Mouse (Mus musculus) midbrain, embryonic 15.5 days (tissue): ENCODE data around the gene Pik3cd. TPM values are rescaled to one million over a fixed set of nuclear protein-coding genes. Genes with fewer than 3 reads are reported as not detected.

ENCODE experiments used
- ATAC-seq: fragments of 200-750 bp; cut with Nextera tagmentation; replicated peaks from 2 replicates; pipeline ENCODE4 v1.8.0; 2017; ENCODE audit warnings: moderate TSS enrichment
- H3K27ac ChIP-seq: fragments of 300-500 bp; sonication (generic); 2 replicates; pipeline ENCODE4 v1.5.1; 2015; ENCODE audit warnings: mild to moderate bottlenecking, inconsistent platforms
- H3K27me3 ChIP-seq: fragments of 300-500 bp; sonication (generic); replicated peaks from 2 replicates; pipeline ENCODE4 v1.6.1; 2015; ENCODE audit warnings: inconsistent platforms
- H3K36me3 ChIP-seq: fragments of 300-500 bp; sonication (generic); replicated peaks from 2 replicates; pipeline ENCODE4 v1.6.1; 2015; ENCODE audit warnings: inconsistent platforms
- H3K4me1 ChIP-seq: fragments of 300-500 bp; sonication (generic); 2 replicates; pipeline ENCODE4 v1.6.1; 2015; ENCODE audit warnings: inconsistent platforms
- H3K4me2 ChIP-seq: fragments of 300-500 bp; sonication (generic); 2 replicates; pipeline ENCODE4 v1.6.1; 2015; ENCODE audit warnings: inconsistent platforms, mild to moderate bottlenecking, moderate library complexity
- H3K4me3 ChIP-seq: fragments of 300-500 bp; sonication (generic); 2 replicates; pipeline ENCODE4 v1.5.1; 2015; ENCODE audit warnings: mild to moderate bottlenecking, inconsistent platforms
- H3K9ac ChIP-seq: fragments of 300-500 bp; sonication (generic); 2 replicates; pipeline ENCODE4 v1.6.1; 2015; ENCODE audit warnings: mild to moderate bottlenecking, inconsistent platforms
- H3K9me3 ChIP-seq: fragments of 300-500 bp; sonication (generic); 2 replicates; pipeline ENCODE4 v1.6.1; 2016; ENCODE audit warnings: inconsistent platforms
- WGBS: fragments of 180-500 bp; shearing (Covaris S2); methylation state at CpG from one replicate; pipeline ENCODE4 v1.1.7; 2015; ENCODE audit warnings: mixed read lengths; 5-methylcytosine and 5-hydroxymethylcytosine counted together
- polyA plus RNA-seq: library from polyadenylated mRNA; unstranded; fragments of >200 nt; fragmentation: Nextera tagmentation; extraction: Ambion mirVana; gene quantifications from 2 replicates; pipeline ENCODE4 v1.2.1, GENCODE M21; 2015

Pik3cd gene
- polyA plus RNA-seq, 1 experiment from 2014 or later, result 15.5 TPM

DNA sequence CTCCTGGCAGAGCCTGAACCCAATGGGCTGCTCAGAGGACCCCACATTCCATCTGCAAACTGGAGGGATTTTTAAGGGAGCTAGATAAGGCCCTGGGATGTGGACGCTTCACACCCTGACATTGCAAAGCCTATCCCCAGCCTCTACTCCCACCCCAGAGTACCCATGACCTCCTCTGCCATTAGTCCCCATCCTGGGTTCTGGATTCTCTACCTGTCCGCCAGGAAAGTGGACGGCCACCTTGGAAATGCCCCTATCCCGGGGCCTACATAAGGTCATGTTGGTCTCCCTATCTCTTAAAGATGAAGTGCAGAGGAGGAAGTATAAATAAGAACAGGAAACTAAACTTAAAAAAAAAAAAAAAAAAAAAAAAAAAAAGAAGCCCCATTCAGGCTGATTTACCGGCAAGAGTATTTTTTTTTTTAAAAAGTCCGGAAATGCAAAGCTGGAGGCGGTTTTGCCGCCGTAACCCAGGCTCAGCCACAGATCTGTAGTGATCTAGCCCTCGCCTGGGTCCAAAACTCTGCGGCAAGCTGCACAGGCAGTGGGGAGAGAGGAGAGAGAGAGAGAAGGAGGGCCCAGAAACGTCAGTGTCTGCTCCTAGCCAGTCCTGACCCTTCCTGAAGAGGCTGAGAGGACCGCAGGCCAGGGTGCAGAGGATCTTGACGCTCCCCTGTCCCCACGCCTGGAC is 4.7 kb downstream of the Pik3cd start:
- ATAC-seq, result peak; percentile 24; the same call in 1 of the 2 replicates
- peak overlapping the region; percentile 17 for H3K9ac ChIP-seq
- H3K9me3 ChIP-seq, result no peaks in the 10 kb centered on the region

DNA sequence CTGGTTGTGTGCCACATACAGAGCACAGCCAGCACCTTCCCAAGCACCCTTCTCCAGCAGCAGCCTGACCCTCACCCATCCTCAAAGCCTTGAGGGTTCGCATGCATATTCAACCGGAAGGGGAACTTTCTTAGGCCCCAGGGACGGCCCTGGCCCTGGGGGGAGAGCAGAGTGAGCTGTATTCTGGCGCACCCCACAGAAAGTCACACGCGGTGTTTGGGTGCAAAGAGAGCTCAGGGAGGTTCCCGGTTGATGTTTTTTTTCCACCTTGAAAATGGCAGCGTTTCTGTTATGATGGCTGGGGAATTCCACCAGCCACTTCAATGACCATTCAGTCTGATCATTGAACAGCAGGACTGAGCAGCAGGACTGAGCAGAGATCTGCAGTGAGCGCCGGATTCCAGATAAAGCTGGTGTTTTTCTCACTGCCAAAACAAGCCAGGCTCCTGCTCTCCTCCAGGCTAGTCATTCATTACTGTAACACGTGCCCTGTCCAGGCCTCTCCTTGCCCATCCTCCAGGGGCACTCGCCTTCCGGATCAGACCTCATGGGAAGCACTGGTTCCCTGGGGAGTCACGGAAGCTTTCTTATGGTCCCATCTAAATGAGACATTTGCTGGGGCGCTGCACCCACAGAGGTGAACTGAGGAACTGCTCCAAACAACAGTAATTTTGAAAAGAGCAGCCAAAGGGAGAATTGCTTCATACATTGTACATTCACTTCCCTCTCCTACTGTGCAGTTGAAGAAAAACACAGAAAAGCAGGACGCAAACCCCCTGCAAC is 6.0 kb downstream of the Pik3cd start:
- peaks cover 27% of the 10 kb centered on the region for H3K27me3 ChIP-seq

More for the DNA sequence above, 4.7 kb downstream of the Pik3cd start:
- Histone ChIP-seq H3K4me2 (peak overlapping the region; percentile 68), H3K27ac (no peak overlapping the region), H3K4me1 (peaks cover 14% of the 10 kb centered on the region), H3K4me3 (peak overlapping the region; percentile 36), H3K27me3 (peaks cover 27% of the 10 kb centered on the region), H3K36me3 (no peaks in the 10 kb centered on the region)
- WGBS, result 20% methylated on average over 15 of the region's 15 CpGs

DNA sequence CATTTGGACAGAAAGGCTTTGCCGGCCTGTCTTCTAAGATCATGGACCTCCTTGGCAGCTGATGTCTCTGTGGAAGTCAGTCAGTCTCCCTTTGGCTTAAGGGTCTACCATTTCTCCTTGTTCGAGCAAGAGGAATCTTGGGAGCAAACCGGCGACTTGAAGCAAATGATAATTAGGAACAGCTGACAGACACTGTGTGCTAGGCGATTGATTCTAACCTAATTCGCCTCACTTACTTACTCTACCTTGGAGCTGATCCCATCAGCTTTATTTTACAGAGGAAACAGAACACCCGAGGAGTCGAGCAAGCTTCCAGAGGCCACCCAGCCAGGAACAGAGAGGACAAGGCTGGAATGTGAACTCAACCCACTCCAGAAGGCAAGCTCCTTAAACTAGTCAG is 11.0 kb downstream of the Pik3cd start:
- no peak for ATAC-seq
- Histone ChIP-seq H3K4me2 (no peak overlapping the region), H3K36me3 (no peaks in the 10 kb centered on the region), H3K27me3 (no peaks in the 10 kb centered on the region), H3K4me3 (no peak overlapping the region), H3K27ac (no peak overlapping the region), H3K9ac (no peak overlapping the region), H3K9me3 (no peaks in the 10 kb centered on the region), H3K4me1 (peaks cover under 1% of the 10 kb centered on the region; the same call in 1 of the 2 replicates)
- WGBS, result 72% methylated on average over 8 of the region's 8 CpGs

More for the DNA sequence above, 6.0 kb downstream of the Pik3cd start:
- Histone ChIP-seq H3K4me3 (no peak overlapping the region), H3K4me2 (no peak overlapping the region), H3K9me3 (no peaks in the 10 kb centered on the region), H3K9ac (no peak overlapping the region), H3K36me3 (no peaks in the 10 kb centered on the region), H3K27ac (no peak overlapping the region), H3K4me1 (peaks cover 14% of the 10 kb centered on the region)
- no peak for ATAC-seq
- WGBS, result 32% methylated on average over 16 of the region's 16 CpGs

DNA sequence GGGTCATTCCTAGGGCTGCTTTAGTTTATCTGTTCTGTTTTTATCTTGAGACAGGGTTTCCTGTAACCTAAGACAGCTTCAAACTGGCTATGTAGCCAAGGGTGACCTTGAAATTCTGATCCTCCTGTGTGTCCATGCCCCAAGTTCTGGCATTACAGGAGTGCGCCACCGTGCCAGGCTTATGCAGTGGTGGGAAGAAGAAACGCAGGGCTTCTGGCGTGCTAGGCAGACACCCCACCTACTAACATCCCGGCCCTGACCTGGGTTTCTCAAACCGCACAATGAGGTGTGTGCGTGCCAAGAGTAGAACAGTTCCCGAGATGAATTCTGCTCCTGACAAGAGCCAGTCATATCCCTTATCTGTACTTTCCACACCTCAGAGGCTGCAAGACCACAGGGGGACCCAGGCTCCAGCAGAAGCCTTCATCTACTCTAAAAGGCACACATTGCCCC is 11.5 kb downstream of the Pik3cd start:
- Histone ChIP-seq H3K4me2 (no peak overlapping the region), H3K27me3 (no peaks in the 10 kb centered on the region), H3K9me3 (no peaks in the 10 kb centered on the region), H3K4me1 (no peaks in the 10 kb centered on the region), H3K9ac (no peak overlapping the region), H3K4me3 (no peak overlapping the region), H3K27ac (no peak overlapping the region), H3K36me3 (no peaks in the 10 kb centered on the region)
- ATAC-seq, result no peak
- WGBS, result 91% methylated on average over 8 of the region's 8 CpGs

DNA sequence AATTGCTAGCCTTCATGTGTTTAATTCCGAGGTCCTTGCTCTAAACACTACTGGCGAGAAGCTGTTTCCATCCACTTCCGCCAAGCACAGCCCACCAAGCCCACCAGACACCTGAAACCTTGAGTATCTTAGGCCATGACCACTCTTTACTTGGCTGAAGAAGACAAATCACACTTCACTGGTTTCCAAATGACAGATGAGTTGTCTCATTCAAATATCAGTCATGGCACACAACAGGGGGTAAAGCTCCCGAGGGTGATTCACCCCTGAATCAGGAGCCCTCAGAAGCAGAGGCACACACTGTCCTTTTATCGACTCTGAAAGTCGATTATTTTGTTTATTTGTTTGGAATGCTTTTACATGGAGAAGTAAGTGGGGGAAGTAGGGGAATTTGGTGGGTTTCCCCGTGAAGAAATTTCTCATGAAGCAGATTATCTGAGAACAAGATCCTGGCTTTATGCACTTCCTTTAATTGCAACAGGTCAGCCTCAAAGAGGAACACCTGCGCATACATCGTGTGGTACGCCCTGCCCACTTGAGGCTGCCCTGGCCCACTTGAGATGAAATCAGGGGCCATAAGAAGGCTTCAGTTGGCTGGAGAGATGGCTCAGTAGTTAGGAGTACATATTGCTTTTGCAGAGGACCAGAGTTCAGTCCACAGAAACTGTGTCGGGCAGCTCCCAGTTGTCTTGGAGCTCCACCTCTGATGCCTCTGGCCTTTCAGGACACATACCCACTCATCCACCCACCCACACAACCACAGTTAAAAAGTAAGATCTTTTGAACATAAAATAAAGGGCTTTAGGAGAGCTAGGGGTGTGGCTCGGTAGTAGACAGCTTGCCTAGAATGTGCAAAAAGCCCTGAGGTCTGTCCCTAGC is 12.3 kb downstream of the Pik3cd start:
- 82% methylated on average over 12 of the region's 12 CpGs for WGBS

DNA sequence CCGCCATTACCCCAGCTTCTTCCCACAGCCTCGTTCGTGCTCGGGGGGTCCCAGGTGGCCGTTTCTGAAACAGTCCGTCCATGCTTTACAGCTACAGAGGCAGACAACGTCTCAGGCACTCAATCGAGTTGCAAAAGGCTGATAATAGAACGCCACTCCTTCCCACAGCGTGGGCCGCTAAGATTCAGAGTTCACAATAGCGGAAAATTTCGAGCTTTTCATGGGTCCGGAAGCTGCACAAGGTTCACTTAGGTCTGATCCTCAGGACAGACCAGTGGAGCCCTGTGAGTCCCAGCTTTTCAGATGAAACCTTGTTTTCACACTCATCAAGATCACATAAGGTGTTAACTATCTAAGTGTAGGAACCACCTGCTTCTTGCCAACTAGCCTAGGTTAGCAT is 13.5 kb downstream of the Pik3cd start:
- ATAC-seq, result no peak
- no peaks in the 10 kb centered on the region for H3K27me3 ChIP-seq
- H3K9ac ChIP-seq, result no peak overlapping the region
- no peak overlapping the region for H3K4me2 ChIP-seq
- H3K4me3 ChIP-seq, result no peak overlapping the region
- WGBS, result 67% methylated on average over 14 of the region's 14 CpGs
- H3K36me3 ChIP-seq, result no peaks in the 10 kb centered on the region
- H3K27ac ChIP-seq, result no peak overlapping the region
- H3K4me1 ChIP-seq, result no peaks in the 10 kb centered on the region
- no peaks in the 10 kb centered on the region for H3K9me3 ChIP-seq

More for the DNA sequence above, 12.3 kb downstream of the Pik3cd start:
- ATAC-seq, result no peak
- Histone ChIP-seq H3K36me3 (no peaks in the 10 kb centered on the region), H3K4me1 (no peaks in the 10 kb centered on the region), H3K9ac (no peak overlapping the region), H3K4me2 (no peak overlapping the region), H3K27me3 (no peaks in the 10 kb centered on the region), H3K27ac (no peak overlapping the region), H3K9me3 (no peaks in the 10 kb centered on the region), H3K4me3 (no peak overlapping the region)

DNA sequence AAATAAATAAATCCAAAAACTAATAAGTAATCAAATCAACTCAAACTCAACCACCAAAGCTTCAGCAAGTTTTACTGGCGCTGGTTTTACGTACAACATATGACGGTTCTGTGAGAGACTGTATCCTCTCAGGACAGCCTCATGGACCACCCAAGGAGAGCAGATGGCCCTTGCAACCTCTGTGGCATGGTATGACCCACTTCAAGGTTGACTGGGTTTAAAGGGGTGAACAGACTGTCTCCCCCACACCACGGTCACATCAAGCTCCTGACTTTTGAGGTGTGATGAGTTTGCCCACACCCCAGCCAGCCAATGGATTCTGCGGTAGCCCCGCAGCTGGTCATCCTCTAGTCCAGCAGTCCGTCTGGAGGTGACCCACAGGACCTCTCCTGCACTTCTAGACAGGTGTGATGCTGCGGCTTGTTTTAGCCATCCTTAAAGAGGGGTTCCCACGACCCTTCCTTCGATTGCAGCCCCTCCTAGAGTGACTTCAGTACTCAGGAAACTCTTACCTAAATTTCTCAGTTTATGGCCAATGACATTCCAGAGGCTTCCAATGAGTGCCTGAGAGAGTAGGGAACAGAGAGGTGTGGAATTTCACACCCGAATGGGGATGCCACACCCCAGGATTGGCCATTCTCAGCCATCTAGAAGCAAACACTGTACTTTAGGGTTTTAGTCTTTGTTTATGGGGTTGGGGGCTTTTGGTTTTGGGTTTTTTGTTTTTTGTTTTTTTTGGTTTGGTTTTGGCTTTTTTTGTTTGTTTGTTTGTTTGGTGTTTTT is 17.3 kb downstream of the Pik3cd start:
- Histone ChIP-seq H3K4me1 (no peaks in the 10 kb centered on the region), H3K9me3 (no peaks in the 10 kb centered on the region), H3K4me2 (no peak overlapping the region), H3K4me3 (no peak overlapping the region), H3K9ac (no peak overlapping the region), H3K36me3 (no peaks in the 10 kb centered on the region), H3K27ac (no peak overlapping the region), H3K27me3 (no peaks in the 10 kb centered on the region)
- ATAC-seq, result no peak
- WGBS, result 87% methylated on average over 11 of the region's 11 CpGs

DNA sequence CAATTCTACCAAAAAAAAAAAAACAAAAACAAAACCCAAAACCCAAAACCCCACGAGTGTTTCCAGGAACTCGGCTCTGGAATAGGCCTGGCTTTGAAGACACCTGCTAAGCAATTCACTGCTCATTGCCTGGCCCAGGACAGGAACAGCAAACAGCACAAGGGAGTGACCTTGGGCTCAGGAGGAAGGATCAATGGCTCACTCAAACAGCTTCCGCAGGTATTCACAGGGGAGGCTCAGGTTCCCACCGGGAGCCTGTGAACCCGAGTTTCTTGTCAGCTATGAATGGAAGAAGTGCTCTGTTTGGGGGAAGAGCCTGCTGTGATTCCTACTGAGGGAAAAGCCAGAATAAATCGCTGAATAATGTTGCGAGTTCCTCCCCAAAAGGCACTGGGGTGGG is 18.5 kb downstream of the Pik3cd start:
- no peak overlapping the region for H3K9ac ChIP-seq
- no peak overlapping the region for H3K27ac ChIP-seq
- no peaks in the 10 kb centered on the region for H3K4me1 ChIP-seq
- H3K9me3 ChIP-seq, result no peaks in the 10 kb centered on the region
- 24% methylated on average over 7 of the region's 7 CpGs for WGBS
- no peak overlapping the region for H3K4me2 ChIP-seq
- no peaks in the 10 kb centered on the region for H3K36me3 ChIP-seq
- no peaks in the 10 kb centered on the region for H3K27me3 ChIP-seq
- no peak overlapping the region for H3K4me3 ChIP-seq
- ATAC-seq, result no peak

DNA sequence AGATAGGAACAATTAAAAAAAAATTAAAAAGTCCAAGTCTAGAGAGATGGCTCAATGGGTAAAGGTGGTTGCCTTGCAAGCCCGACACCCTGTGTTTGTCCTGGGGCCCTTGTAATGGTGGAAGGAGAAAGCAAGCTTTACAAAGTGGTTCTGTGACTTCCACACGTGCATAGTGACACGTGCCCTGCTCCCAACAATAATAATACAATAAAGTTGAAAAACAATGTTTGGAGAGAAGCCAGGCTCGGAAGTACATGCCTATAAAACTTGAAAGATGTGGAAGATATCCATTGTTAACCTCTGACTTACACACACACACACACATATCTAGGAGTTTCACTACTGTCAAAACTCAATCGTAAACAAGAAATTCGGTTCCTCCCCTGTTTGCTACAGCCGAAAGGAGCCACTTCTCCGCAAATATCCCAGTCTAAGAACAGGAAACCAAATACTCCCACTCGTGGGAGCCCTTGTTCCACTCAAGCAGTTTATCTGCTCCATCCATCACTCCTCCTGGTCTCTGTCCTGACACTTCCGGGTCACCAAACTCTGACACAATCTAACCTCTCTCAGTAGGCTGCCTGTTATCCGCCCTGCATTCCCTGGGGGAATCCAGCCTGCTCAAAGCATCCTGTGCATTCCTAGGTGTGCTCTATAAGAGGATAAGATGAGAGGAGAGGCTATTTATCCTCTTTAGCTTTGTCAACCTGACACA is 23.2 kb downstream of the Pik3cd start:
- Histone ChIP-seq H3K27ac (no peak overlapping the region), H3K4me1 (peaks cover 11% of the 10 kb centered on the region; the same call in 1 of the 2 replicates), H3K27me3 (no peaks in the 10 kb centered on the region), H3K4me3 (no peak overlapping the region), H3K36me3 (no peaks in the 10 kb centered on the region), H3K4me2 (no peak overlapping the region), H3K9ac (no peak overlapping the region), H3K9me3 (no peaks in the 10 kb centered on the region)
- no peak for ATAC-seq
- 78% methylated on average over 11 of the region's 11 CpGs for WGBS

DNA sequence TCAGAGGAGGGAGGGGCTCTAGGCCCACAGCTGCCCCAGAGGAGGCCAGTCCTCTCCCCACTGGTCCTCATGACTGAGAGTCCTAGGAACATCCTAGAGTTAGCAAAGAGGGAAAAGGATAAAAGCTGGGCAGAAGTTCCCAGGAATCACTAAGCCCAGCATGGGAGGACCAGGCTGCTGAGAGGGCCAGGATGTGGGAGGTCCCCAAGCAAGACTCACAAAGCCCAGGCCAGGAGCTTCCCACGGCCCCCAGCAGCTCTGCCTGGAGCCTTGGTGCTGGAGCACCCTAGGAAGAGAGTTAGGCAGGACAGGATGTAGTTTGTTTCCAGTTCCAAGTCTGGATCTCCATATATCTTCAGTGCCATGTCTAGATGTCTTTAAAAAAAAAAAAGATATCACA is 24.4 kb downstream of the Pik3cd start:
- Histone ChIP-seq H3K4me3 (no peak overlapping the region), H3K4me1 (peaks cover 16% of the 10 kb centered on the region; the same call in 1 of the 2 replicates), H3K9me3 (no peaks in the 10 kb centered on the region), H3K4me2 (no peak overlapping the region), H3K27ac (no peak overlapping the region), H3K27me3 (no peaks in the 10 kb centered on the region), H3K36me3 (no peaks in the 10 kb centered on the region; the same call in 1 of the 2 replicates), H3K9ac (no peak overlapping the region)
- no peak for ATAC-seq
- WGBS, result 50% methylated on average over 1 of the region's 1 CpGs
